Mouse (Mus musculus): Measurements from ENCODE around the gene Agk. TPM values are rescaled to one million over a fixed set of nuclear protein-coding genes. Genes with fewer than 3 reads are reported as not detected.

Gene Agk
- 39.4 and 43.5 TPM in 2 replicates for polyA plus RNA-seq (2015; fragmentation: Nextera tagmentation; extraction: Ambion mirVana)

GRCm38 (mm10) chr6:40324897-40325841 lies at the start of gene Agk:
Gene Agk (plus strand): TSS chr6:40325172.
- peak within 1 kb of the TSS; percentile 82 for H3K9ac ChIP-seq
- H3K4me3 ChIP-seq = peak within 1 kb of the TSS; percentile 73
- H3K36me3 ChIP-seq (ENCODE audit: poor library complexity, severe bottlenecking) = peaks cover 8% of the 10 kb centered on the region
- no peaks in the 10 kb centered on the region for H3K9me3 ChIP-seq (replicated peaks)
- 2% methylated on average over 47 of the region's 52 CpGs for WGBS
- peak within 1 kb of the TSS; percentile 89 for H3K27ac ChIP-seq
- peak; percentile 96 for ATAC-seq
- H3K27me3 ChIP-seq = no peaks in the 10 kb centered on the region
- H3K4me2 ChIP-seq = peak within 1 kb of the TSS; percentile 64
- H3K4me1 ChIP-seq = 0 out of 2 replicates have a peak, but pooled peaks cover 15% of the 10 kb centered on the region

GRCm38 (mm10) chr6:40300707-40301106 lies 24.3 kb upstream of the Agk start:
- Histone ChIP-seq H3K27ac (no peak overlapping the region), H3K9ac (no peak overlapping the region), H3K27me3 (no peaks in the 10 kb centered on the region), H3K36me3 (ENCODE audit: poor library complexity, severe bottlenecking) (no peaks in the 10 kb centered on the region), H3K4me2 (no peak overlapping the region), H3K9me3 (replicated peaks) (no peaks in the 10 kb centered on the region), H3K4me3 (no peak overlapping the region), H3K4me1 (no peaks in the 10 kb centered on the region)
- no peak for ATAC-seq
- WGBS = 83% methylated on average over 5 of the region's 5 CpGs

GRCm38 (mm10) chr6:40303379-40303778 lies 21.6 kb upstream of the Agk start:
- peak; percentile 70 for ATAC-seq
- no peak overlapping the region for H3K27ac ChIP-seq
- no peaks in the 10 kb centered on the region for H3K4me1 ChIP-seq
- no peaks in the 10 kb centered on the region for H3K27me3 ChIP-seq
- no peaks in the 10 kb centered on the region for H3K36me3 ChIP-seq (ENCODE audit: poor library complexity, severe bottlenecking)
- H3K4me3 ChIP-seq = no peak overlapping the region
- H3K9ac ChIP-seq = no peak overlapping the region
- no peaks in the 10 kb centered on the region for H3K9me3 ChIP-seq (replicated peaks)
- H3K4me2 ChIP-seq = no peak overlapping the region
- whole genome bisulfite sequencing = 14% methylated on average over 6 of the region's 6 CpGs

- Histone ChIP-seq H3K27me3 (no peaks in the 10 kb centered on the region), H3K4me3 (no peak overlapping the region), H3K4me2 (no peak overlapping the region), H3K27ac (no peak overlapping the region), H3K4me1 (no peaks in the 10 kb centered on the region), H3K9ac (no peak overlapping the region), H3K9me3 (replicated peaks) (no peaks in the 10 kb centered on the region), H3K36me3 (ENCODE audit: poor library complexity, severe bottlenecking) (no peaks in the 10 kb centered on the region)
- no peak for ATAC-seq
These were observed 20.0 kb upstream of the Agk start for GRCm38 (mm10) chr6:40304972-40305371.

GRCm38 (mm10) chr6:40326341-40326740 lies 1.4 kb downstream of the Agk start:
- H3K27ac ChIP-seq = no peak overlapping the region
- no peak for ATAC-seq
- no peaks in the 10 kb centered on the region for H3K9me3 ChIP-seq (replicated peaks)
- peak overlapping the region; percentile 64 for H3K4me2 ChIP-seq
- peak overlapping the region; percentile 73 for H3K4me3 ChIP-seq
- WGBS = 84% methylated on average over 8 of the region's 8 CpGs
- H3K36me3 ChIP-seq (ENCODE audit: poor library complexity, severe bottlenecking) = peaks cover 13% of the 10 kb centered on the region
- H3K4me1 ChIP-seq = 0 out of 2 replicates have a peak, but pooled peaks cover 15% of the 10 kb centered on the region
- H3K27me3 ChIP-seq = no peaks in the 10 kb centered on the region
- H3K9ac ChIP-seq = no peak overlapping the region

GRCm38 (mm10) chr6:40333497-40333896 lies 8.5 kb downstream of the Agk start:
- 68% methylated on average over 2 of the region's 2 CpGs for WGBS
- no peak overlapping the region for H3K27ac ChIP-seq
- ATAC-seq = no peak
- peaks cover 50% of the 10 kb centered on the region for H3K36me3 ChIP-seq (ENCODE audit: poor library complexity, severe bottlenecking)
- no peaks in the 10 kb centered on the region for H3K27me3 ChIP-seq
- H3K4me2 ChIP-seq = no peak overlapping the region
- H3K4me1 ChIP-seq = no peaks in the 10 kb centered on the region
- no peak overlapping the region for H3K9ac ChIP-seq
- no peak overlapping the region for H3K4me3 ChIP-seq
- H3K9me3 ChIP-seq (replicated peaks) = no peaks in the 10 kb centered on the region

- H3K27ac ChIP-seq = no peak overlapping the region
- 86% methylated on average over 6 of the region's 6 CpGs for WGBS
- no peaks in the 10 kb centered on the region for H3K9me3 ChIP-seq (replicated peaks)
- no peaks in the 10 kb centered on the region for H3K27me3 ChIP-seq
- peak; percentile 41; the same call in 1 of the 2 replicates for ATAC-seq
- H3K4me1 ChIP-seq = no peaks in the 10 kb centered on the region
- no peak overlapping the region for H3K4me2 ChIP-seq
- no peak overlapping the region for H3K4me3 ChIP-seq
- H3K9ac ChIP-seq = no peak overlapping the region
- peaks cover 35% of the 10 kb centered on the region for H3K36me3 ChIP-seq (ENCODE audit: poor library complexity, severe bottlenecking)
These were observed 12.1 kb downstream of the Agk start for GRCm38 (mm10) chr6:40336735-40337731.

GRCm38 (mm10) chr6:40346959-40347771 lies 22.2 kb downstream of the Agk start:
- H3K27me3 ChIP-seq = no peaks in the 10 kb centered on the region
- no peak overlapping the region for H3K4me2 ChIP-seq
- H3K4me1 ChIP-seq = peaks cover 7% of the 10 kb centered on the region
- WGBS = 77% methylated on average over 10 of the region's 10 CpGs
- ATAC-seq = peak; percentile 91
- no peaks in the 10 kb centered on the region for H3K9me3 ChIP-seq (replicated peaks)
- H3K27ac ChIP-seq = peak overlapping the region; percentile 51; the same call in 1 of the 2 replicates
- H3K4me3 ChIP-seq = no peak overlapping the region
- H3K9ac ChIP-seq = no peak overlapping the region
- H3K36me3 ChIP-seq (ENCODE audit: poor library complexity, severe bottlenecking) = peaks cover 10% of the 10 kb centered on the region; the same call in 1 of the 2 replicates

GRCm38 (mm10) chr6:40347772-40348111 lies 22.8 kb downstream of the Agk start:
- peaks cover 16% of the 10 kb centered on the region for H3K36me3 ChIP-seq (ENCODE audit: poor library complexity, severe bottlenecking)
- 82% methylated on average over 1 of the region's 1 CpGs for WGBS
- H3K9ac ChIP-seq = no peak overlapping the region
- no peaks in the 10 kb centered on the region for H3K9me3 ChIP-seq (replicated peaks)
- ATAC-seq = peak; percentile 21; the same call in 1 of the 2 replicates
- H3K4me3 ChIP-seq = no peak overlapping the region
- peaks cover 7% of the 10 kb centered on the region for H3K4me1 ChIP-seq
- peak overlapping the region; percentile 51 for H3K27ac ChIP-seq
- H3K27me3 ChIP-seq = no peaks in the 10 kb centered on the region
- no peak overlapping the region for H3K4me2 ChIP-seq

GRCm38 (mm10) chr6:40350041-40350440 lies 25.1 kb downstream of the Agk start:
- H3K27me3 ChIP-seq = no peaks in the 10 kb centered on the region

GRCm38 (mm10) chr6:40350856-40351255 lies 25.9 kb downstream of the Agk start:
- H3K4me3 ChIP-seq = no peak overlapping the region
- peaks cover 28% of the 10 kb centered on the region for H3K36me3 ChIP-seq (ENCODE audit: poor library complexity, severe bottlenecking)
- H3K9me3 ChIP-seq (replicated peaks) = no peaks in the 10 kb centered on the region
- H3K4me2 ChIP-seq = no peak overlapping the region
- no peak overlapping the region for H3K9ac ChIP-seq
- peaks cover 7% of the 10 kb centered on the region for H3K4me1 ChIP-seq
- no peak for ATAC-seq
- no peaks in the 10 kb centered on the region for H3K27me3 ChIP-seq
- no peak overlapping the region for H3K27ac ChIP-seq

More at GRCm38 (mm10) chr6:40350041-40350440, 25.1 kb downstream of the Agk start:
- H3K27ac ChIP-seq = no peak overlapping the region
- no peak for ATAC-seq
- H3K36me3 ChIP-seq (ENCODE audit: poor library complexity, severe bottlenecking) = peaks cover 27% of the 10 kb centered on the region
- H3K9ac ChIP-seq = no peak overlapping the region
- H3K9me3 ChIP-seq (replicated peaks) = no peaks in the 10 kb centered on the region
- H3K4me2 ChIP-seq = no peak overlapping the region
- H3K4me3 ChIP-seq = no peak overlapping the region
- H3K4me1 ChIP-seq = peaks cover 7% of the 10 kb centered on the region
